Mouse (Mus musculus) kidney, postnatal 36 days (tissue): ENCODE data around the gene Prl7d1.
"Not testable (repeated sequence)": the region's sequence is repeated elsewhere in the genome, so short reads cannot be mapped to it uniquely, and the experiment has no call there.

Experiments used
- DNase-seq, 2 experiments: peaks; one replicate each; pipeline ENCODE4 v3.0.0; 2021 to 2022; ENCODE audit warnings: mixed read lengths in 2 of 2

Prl7d1 gene

GRCm38 (mm10) chr13:27716636-27717035 is at the start of gene Prl7d1:
TSS of gene Prl7d1 (minus strand) at chr13:27716736.
- DNase-seq = no peak

- DNase-seq = no peak
Measured at GRCm38 (mm10) chr13:27734512-27735186, 18.1 kb upstream of the Prl7d1 start.

DNA sequence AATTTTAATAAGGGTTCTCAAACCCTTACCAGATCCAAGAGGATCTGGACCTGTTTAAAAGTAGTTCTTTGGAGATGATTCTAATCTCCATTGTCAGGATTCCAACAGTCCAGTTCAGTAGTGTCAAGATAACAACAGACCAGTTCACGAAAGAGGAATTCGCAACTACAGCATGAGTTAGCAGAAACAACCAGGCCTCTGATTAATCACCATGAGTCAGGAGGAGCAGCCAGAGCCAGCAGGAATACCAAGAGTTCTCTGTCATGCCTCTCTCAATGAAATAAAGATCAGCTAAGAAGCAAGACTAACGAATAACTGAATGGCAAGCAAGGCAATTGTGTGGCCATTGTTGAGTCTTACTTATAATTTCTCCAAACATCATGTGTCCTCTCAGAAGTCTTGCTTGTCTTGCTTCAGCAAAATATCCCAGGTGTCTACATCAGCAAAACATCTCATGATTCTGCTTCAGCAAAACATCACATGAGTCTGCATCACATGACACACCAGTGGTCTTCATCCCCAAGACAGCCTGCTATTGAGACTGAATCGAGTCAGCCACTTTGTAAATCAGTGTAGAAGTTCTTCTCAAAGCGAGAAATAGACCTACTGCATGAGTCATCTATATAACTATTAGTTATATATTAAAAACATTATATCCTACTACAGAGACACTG is 13.9 kb upstream of the Prl7d1 start:
- not testable (repeated sequence) for DNase-seq

- DNase-seq = peak in 1 of 2 experiments; percentile 6
Measured at GRCm38 (mm10) chr13:27725057-27725456, 8.5 kb upstream of the Prl7d1 start.

DNA sequence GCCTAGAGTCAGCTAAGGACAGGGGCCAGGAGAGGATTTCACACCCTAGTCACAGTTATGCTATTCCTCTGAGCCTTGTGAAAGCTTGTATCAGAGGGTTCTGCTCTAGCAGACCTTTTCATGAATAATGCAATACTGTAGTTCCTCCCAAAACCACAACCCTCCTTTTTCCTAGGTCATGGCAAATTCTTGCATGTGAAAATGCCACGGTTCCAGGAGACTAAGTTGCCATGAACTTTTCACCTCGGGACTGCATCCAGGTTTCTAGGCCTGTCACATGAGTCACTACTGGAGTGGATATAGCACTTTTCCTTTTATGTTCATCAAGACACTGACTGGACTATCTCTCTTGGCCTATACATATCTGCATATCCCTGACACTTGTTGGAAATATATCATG is 10.0 kb downstream of the Prl7d1 start:
- DNase-seq = no peak

GRCm38 (mm10) chr13:27667936-27668335 is 48.6 kb downstream of the Prl7d1 start, which contains the start of gene Prl7a2:
TSS of gene Prl7a2 (minus strand) at chr13:27668036.
- DNase-seq = no peak

- no peak for DNase-seq
Measured at GRCm38 (mm10) chr13:27660747-27661146, 55.8 kb downstream of the Prl7d1 start.
